Mouse (Mus musculus): ENCODE measurements around the gene Ssxb2.
"Not testable (repeated sequence)": the region's sequence is repeated elsewhere in the genome, so short reads cannot be mapped to it uniquely, and the experiment has no call there.

Ssxb2 gene

DNA sequence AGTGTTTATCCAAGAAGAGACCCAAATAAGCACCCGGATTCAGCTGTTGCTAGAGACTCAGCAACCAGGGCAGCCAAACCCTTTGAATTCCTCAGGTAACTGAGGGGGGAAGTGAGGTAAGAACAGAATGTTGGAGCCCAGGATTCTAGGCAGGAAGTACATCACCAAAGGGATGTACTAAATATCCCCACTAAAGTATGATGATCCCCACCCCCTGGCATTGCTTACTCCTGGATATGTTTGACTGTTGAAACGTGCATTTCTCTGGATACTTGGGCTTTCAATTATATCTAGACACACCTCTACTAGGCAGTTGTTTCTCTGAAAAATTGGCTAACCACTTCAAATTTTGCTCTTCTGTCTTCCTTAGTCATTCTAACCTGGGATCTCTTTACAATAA is at the start of gene Ssxb2:
TSS of gene Ssxb2 (minus strand) at position 101 of the 400 bp plus-strand sequence.
- not testable (repeated sequence) for DNase-seq (ENCODE audit: low spot score in 2 of 2)

DNA sequence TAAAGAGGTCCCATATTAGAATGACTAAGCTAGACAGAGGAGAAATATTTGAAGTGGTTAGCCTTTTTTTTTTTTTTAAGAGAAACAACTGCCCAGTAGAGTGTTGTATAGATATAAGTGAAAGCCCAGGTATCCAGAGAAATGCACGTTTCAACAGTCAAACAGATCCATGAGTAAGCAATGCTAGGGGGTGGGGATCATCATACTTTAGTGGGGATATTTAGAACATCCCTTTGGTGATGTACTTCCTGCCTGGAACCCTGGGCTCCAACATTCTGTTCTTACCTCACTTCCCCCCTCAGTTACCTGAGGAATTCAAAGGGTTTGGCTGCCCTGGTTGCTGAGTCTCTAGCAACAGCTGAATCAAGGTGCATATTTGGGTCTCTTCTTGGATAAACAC is 48.5 kb downstream of the Ssxb2 start, which contains the start of gene Ssxb1:
TSS of gene Ssxb1 (plus strand) at position 301 of the 400 bp plus-strand sequence.
- DNase-seq (ENCODE audit: low spot score in 2 of 2): not testable (repeated sequence)
